Mouse (Mus musculus) embryonic facial prominence, embryonic 11.5 days (tissue): Measurements from ENCODE around the gene Erich2. TPM values are rescaled to one million over a fixed set of nuclear protein-coding genes. Genes with fewer than 3 reads are reported as not detected.

Source experiments
- ATAC-seq: fragments of 200-750 bp; cut with Nextera tagmentation; replicated peaks from 2 replicates; pipeline ENCODE4 v1.8.0; 2017; ENCODE audit warnings: low read depth; ENCODE audit not compliant: insufficient number of reproducible peaks, low FRiP score, low TSS enrichment
- DNase-seq: peaks from one replicate; pipeline ENCODE4 v3.0.0-alpha.2; 2015; ENCODE audit warnings: low spot score
- H3K27ac ChIP-seq: fragments of 300-500 bp; sonication (generic); replicated peaks from 2 replicates; pipeline ENCODE4 v1.5.1; 2014; ENCODE audit warnings: mild to moderate bottlenecking, low read depth, low read length, control low read depth
- H3K27me3 ChIP-seq: fragments of 300-500 bp; sonication (generic); 2 replicates; pipeline ENCODE4 v1.6.1; 2014; ENCODE audit warnings: mild to moderate bottlenecking, low read length, moderate library complexity, mixed read lengths; ENCODE audit not compliant: control insufficient read depth, insufficient read depth
- H3K36me3 ChIP-seq: fragments of 300-500 bp; sonication (generic); replicated peaks from 2 replicates; pipeline ENCODE4 v1.6.1; 2014; ENCODE audit warnings: low read depth, mild to moderate bottlenecking, low read length, moderate library complexity, mixed read lengths; ENCODE audit not compliant: control insufficient read depth, insufficient read depth
- H3K4me1 ChIP-seq: fragments of 300-500 bp; sonication (generic); 2 replicates; pipeline ENCODE4 v1.6.1; 2014; ENCODE audit warnings: low read length, mixed read lengths; ENCODE audit not compliant: control insufficient read depth, insufficient read depth
- H3K4me2 ChIP-seq: fragments of 300-500 bp; sonication (generic); 2 replicates; pipeline ENCODE4 v1.6.1; 2014; ENCODE audit warnings: low read depth, mild to moderate bottlenecking, control low read depth, low read length, moderate library complexity
- H3K4me3 ChIP-seq: fragments of 300-500 bp; sonication (generic); 2 replicates; pipeline ENCODE4 v1.5.1; 2014; ENCODE audit warnings: low read depth, low read length, control low read depth
- H3K9ac ChIP-seq: fragments of 300-500 bp; sonication (generic); replicated peaks from 2 replicates; pipeline ENCODE4 v1.6.1; 2014; ENCODE audit warnings: mild to moderate bottlenecking, control low read depth, low read length
- H3K9me3 ChIP-seq: fragments of 300-500 bp; sonication (generic); replicated peaks from 2 replicates; pipeline ENCODE4 v1.6.1; 2016; ENCODE audit warnings: mild to moderate bottlenecking, low read length, inconsistent platforms, mixed read lengths; ENCODE audit not compliant: control insufficient read depth
- WGBS: fragments of 180-500 bp; shearing (Covaris S2); extraction: QIAGEN DNeasy Blood & Tissue Kit; methylation state at CpG from one replicate; pipeline ENCODE4 v1.1.7; 2014; 5-methylcytosine and 5-hydroxymethylcytosine counted together
- polyA plus RNA-seq: library from polyadenylated mRNA; unstranded; fragments of >200 nt; fragmentation: Nextera tagmentation; extraction: Ambion mirVana; gene quantifications from 2 replicates; pipeline ENCODE4 v1.2.1, GENCODE M21; 2014

The Erich2 gene
- polyA plus RNA-seq, 1 experiment from 2014 or later: 1.4 TPM

DNA sequence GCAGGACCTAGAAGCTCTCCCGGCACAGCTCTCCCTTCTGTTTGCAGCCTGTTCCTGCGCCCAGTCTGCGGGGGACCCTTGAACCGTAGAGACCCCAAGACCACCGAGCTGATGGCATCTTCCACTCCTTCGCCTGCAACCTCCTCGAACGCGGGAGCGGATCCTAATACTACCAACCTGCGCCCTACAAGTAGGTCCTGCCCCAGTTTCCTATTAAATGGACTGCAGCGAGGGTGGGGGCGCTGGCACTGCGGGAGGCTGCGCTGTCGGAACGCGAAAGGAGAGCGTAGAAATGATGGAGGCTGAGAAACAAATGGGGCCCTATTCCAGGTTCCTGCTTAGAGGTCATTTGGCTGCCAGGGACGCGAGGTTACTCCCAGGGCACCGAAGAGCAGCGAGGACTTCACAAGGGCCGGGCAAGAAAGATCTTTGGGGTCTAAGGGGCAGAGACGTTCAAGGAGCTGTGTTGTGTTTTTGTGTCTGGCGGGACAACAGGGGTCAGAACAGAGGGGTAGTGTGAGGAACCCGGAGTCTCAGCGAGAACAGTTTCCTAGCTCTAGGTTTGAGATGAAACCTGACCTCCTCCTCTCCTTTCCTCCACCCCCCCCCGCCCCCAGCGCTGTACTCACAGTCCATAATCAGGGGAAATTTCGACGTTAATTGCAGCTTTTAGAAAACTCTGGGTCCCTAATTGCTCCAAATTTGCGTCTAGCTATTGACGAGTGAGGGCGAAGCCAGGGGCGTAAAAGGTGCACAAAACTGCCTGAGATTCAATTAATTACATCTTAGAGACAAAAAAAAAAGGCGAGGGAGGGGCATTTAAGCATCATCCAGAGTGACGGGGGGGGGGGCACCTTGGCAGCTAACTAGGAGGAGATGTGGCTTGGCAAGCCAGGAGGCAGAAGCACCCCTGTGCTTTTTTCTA is 55.4 kb downstream of the Erich2 start:
- H3K4me1 ChIP-seq: peaks cover 5% of the 10 kb centered on the region; the same call in 1 of the 2 replicates
- ATAC-seq: no peak

DNA sequence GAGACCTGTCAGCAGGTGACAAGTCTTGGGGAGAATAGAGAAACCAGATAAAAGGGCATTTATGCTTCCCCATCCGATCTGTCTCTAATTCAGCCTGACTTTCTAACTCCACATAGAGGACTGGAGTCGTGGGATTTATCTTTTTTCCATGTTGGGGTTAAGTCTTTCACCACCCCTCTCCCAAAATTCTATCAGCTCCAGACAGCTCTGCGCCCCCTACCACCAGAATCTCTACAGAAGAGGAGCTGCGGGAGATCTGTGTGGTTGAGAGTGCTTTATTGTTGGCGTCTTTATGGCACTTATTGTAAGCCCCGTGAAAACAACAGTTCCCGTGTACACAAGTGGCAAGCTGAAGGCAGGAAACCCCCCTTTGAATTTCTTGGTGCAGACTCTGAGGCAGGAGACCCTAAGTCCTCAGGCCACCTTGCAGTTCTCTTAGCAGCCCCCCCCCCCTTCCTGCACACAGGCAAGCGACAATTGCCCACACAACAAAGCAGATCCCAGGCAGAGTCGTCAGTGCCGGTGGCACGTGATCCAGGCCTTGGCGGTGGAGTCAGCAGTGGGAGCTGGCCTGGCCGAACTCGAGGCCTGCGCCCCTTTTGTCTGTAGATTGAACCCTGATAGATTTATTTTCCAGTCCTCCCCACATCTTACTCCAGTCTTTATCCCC is 56.2 kb downstream of the Erich2 start:
- H3K27ac ChIP-seq: no peak overlapping the region
- ATAC-seq (no peak), DNase-seq (no peak)
- peaks cover 85% of the 10 kb centered on the region for H3K27me3 ChIP-seq
- H3K9me3 ChIP-seq: no peaks in the 10 kb centered on the region
- no peak overlapping the region for H3K4me3 ChIP-seq
- no peaks in the 10 kb centered on the region for H3K36me3 ChIP-seq
- H3K9ac ChIP-seq: no peak overlapping the region
- 2% methylated on average over 15 of the region's 15 CpGs for WGBS
- H3K4me2 ChIP-seq: no peak overlapping the region
- peaks cover 5% of the 10 kb centered on the region; the same call in 1 of the 2 replicates for H3K4me1 ChIP-seq

More for the DNA sequence above, 55.4 kb downstream of the Erich2 start:
- H3K4me3 ChIP-seq: peak overlapping the region; percentile 12; the same call in 1 of the 2 replicates
- DNase-seq: peak; percentile 35
- under 1% methylated on average over 37 of the region's 38 CpGs for WGBS
- H3K9ac ChIP-seq: no peak overlapping the region
- peak overlapping the region; percentile 33 for H3K4me2 ChIP-seq
- no peaks in the 10 kb centered on the region for H3K9me3 ChIP-seq
- H3K27me3 ChIP-seq: peaks cover 87% of the 10 kb centered on the region
- H3K36me3 ChIP-seq: no peaks in the 10 kb centered on the region
- no peak overlapping the region for H3K27ac ChIP-seq

DNA sequence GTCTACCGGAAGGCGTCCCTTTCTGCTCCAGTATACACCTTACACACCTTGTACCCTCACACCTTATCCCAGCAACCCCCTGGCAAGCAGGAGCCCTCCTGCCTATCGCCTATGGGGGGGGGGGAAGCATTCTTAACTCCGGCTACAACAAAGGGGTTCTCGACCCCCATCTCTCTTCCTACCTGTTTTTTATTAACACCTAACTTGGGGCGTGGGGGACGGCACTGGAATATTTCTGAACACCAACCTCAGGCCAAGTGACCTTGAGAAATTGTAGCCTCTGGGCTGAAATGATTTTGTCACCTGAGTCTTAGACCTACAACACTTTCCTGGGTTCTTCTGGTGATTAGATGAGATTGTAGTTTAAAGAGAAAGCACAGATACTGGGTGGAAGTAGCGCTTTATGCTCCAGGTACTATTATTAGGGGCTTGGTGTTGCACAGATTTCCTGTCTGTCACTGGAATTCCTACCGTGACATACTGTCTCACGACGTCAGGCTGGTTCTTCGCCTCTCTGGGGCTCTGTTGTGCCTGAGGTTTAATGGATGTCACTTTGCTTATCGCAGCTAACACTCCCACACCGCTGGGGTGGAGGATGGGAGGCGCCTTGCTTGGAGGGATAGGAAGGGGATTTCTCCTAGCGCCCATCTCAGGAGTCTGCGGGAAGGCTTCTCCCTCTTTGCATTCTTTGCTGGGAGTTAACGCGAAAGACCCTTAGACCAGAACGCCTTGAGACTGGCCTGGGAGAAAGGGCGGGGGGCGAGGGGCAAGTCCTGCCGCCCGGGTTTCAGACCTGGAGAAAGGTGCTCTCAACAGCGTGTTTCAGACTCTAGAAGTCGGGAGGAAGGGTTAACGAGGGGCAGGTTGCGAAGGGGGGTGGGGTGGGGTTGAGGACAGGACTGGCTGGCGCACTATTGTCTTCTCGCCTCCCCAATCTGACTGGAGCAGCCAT is 57.3 kb downstream of the Erich2 start:
- WGBS: 2% methylated on average over 30 of the region's 30 CpGs
- Histone ChIP-seq H3K27ac (no peak overlapping the region), H3K36me3 (no peaks in the 10 kb centered on the region), H3K27me3 (peaks cover 78% of the 10 kb centered on the region), H3K4me2 (no peak overlapping the region), H3K9ac (no peak overlapping the region), H3K4me1 (peaks cover 5% of the 10 kb centered on the region; the same call in 1 of the 2 replicates), H3K9me3 (no peaks in the 10 kb centered on the region), H3K4me3 (no peak overlapping the region)
- ATAC-seq: no peak
- no peak for DNase-seq

DNA sequence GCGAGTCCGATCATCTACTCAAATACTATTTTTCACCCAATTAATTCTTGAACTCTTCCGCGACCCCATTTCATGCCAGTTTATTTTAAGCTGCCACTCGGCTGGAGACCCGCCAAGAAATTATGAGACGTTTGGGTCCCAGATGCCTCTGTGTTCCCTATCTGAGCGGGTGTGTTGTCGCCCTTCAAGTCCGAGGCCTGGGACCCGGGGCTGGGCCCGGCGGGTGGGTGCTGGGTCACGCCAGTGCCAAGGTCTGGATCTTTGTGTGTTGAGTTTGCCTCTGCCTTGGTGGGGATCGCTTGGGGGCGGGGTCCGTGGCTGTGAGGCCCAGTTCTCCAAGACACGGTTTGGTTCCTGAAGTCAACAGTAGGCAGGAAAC is 58.0 kb downstream of the Erich2 start:
- no peak for DNase-seq
- ATAC-seq: no peak
- WGBS: 2% methylated on average over 18 of the region's 18 CpGs
- Histone ChIP-seq H3K27ac (no peak overlapping the region), H3K36me3 (no peaks in the 10 kb centered on the region), H3K27me3 (peaks cover 72% of the 10 kb centered on the region), H3K4me1 (peaks cover 5% of the 10 kb centered on the region; the same call in 1 of the 2 replicates), H3K9ac (no peak overlapping the region), H3K9me3 (no peaks in the 10 kb centered on the region), H3K4me3 (no peak overlapping the region), H3K4me2 (no peak overlapping the region)

DNA sequence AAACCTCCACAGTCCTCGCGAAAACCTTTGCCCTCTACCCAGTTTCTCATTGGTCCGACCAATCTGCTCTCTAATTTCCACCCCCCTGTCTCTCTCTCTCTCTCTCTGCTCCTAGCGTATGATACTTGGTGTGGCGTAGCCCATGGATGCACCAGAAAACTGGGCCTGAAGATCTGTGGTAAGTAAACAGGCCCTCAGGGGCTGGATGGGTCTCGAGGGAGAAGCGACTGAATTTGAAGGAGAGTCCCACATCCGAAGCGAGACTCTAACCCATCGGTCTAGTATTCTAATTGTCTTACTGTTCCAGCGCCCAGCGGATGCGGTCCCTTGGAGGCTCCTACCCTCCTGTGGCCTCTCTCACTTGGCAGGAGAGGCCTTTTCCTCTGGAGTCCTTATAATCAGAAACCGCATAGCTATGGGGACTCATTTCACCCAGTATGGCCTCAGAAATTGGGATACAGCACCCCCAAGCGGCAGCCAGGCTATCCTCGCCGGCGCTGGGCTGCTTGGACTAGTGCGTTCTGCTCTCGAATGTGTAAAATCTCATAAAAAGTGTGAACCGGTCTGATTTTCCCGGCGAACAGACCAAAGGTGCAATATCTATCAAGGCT is 58.6 kb downstream of the Erich2 start:
- H3K4me3 ChIP-seq: no peak overlapping the region
- no peaks in the 10 kb centered on the region for H3K9me3 ChIP-seq
- DNase-seq (peak; percentile 75), ATAC-seq (no peak)
- H3K27me3 ChIP-seq: peaks cover 67% of the 10 kb centered on the region
- H3K4me2 ChIP-seq: no peak overlapping the region
- WGBS: 1% methylated on average over 23 of the region's 23 CpGs
- H3K4me1 ChIP-seq: peaks cover 5% of the 10 kb centered on the region; the same call in 1 of the 2 replicates
- no peak overlapping the region for H3K9ac ChIP-seq
- no peaks in the 10 kb centered on the region for H3K36me3 ChIP-seq
- H3K27ac ChIP-seq: no peak overlapping the region

DNA sequence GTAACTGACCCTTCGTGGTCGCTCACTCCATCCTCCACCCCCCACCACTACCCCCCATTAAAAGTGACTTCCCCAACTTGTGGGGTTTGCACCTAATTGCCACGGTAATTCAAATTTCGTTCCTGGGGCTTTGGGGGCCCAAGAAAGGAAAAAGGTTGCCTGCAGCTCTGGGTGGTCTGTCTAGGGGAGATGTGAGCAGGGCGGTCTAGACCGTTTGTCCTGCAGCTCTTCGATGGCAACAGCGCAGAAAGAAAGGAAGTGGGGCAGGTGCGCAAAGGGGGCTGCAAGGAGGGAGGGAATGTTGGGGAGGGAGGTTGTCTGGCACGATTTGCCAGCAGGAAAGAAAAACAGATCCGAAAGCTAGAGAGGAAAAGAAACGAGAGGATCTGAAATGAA is 59.1 kb downstream of the Erich2 start:
- WGBS: 2% methylated on average over 12 of the region's 12 CpGs
- Histone ChIP-seq H3K9ac (no peak overlapping the region), H3K36me3 (no peaks in the 10 kb centered on the region), H3K4me3 (no peak overlapping the region), H3K27ac (no peak overlapping the region), H3K27me3 (peaks cover 63% of the 10 kb centered on the region), H3K9me3 (no peaks in the 10 kb centered on the region), H3K4me1 (peaks cover 5% of the 10 kb centered on the region; the same call in 1 of the 2 replicates), H3K4me2 (no peak overlapping the region; the same call in 1 of the 2 replicates)
- DNase-seq: no peak
- no peak for ATAC-seq

DNA sequence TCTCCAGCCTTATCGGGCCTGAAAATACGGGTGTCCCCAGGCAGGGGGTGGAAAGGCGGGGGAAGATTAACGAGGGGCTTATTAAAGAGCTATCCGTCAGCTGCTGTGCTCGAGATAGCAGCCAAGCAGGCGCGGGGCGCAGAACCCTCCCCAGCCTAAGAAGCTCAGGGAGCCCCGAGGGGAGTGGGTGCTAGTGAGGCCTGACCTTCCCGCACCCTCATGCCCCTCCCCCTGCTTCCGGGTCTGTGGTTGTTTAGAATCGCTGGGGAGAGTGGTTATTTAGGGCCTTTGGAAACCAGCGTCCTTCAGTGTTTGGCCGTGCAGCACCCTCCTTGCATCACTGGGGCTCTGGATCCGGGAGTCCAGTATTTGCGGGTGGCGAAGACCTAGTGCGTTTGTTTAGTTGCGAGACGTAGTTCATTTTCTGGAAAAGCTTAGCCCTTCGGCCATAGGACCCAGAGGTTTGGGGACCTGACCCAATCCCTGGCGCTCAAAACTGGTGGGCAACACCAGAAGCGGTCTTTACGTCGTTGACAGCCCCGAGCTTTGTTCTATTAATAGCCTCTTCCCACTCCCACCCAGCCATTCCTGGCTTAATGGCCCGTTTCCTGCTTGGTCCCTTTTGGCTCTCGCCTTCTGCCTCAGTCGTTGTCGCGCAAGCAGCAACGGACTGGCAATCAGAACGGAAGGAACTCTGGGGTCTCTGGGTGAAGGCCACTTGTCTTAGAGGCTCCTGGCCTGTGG is 59.8 kb downstream of the Erich2 start:
- Histone ChIP-seq H3K27me3 (peaks cover 56% of the 10 kb centered on the region), H3K4me1 (peaks cover 5% of the 10 kb centered on the region; the same call in 1 of the 2 replicates), H3K36me3 (no peaks in the 10 kb centered on the region), H3K9me3 (no peaks in the 10 kb centered on the region), H3K27ac (no peak overlapping the region), H3K4me2 (peak overlapping the region; percentile 41), H3K9ac (no peak overlapping the region), H3K4me3 (peak overlapping the region; percentile 21)
- no peak for ATAC-seq
- under 1% methylated on average over 34 of the region's 34 CpGs for WGBS
- no peak for DNase-seq
